Mouse (Mus musculus) brain, embryonic 18.5 days (tissue): ENCODE results near the gene Gm10447.

Experiments used
- DNase-seq: peaks from one replicate; pipeline ENCODE4 v3.0.0-alpha.2; 2012; ENCODE audit warnings: low read depth, low spot score

Gm10447 gene

GRCm38 (mm10) chr11:53456474-53457371 lies at the start of gene Gm10447, which contains the start of gene Shroom1:
Gene Gm10447, minus strand, starts transcription at chr11:53457110.
Gene Shroom1, plus strand, starts transcription at chr11:53457205.
- no peak for DNase-seq

DNA sequence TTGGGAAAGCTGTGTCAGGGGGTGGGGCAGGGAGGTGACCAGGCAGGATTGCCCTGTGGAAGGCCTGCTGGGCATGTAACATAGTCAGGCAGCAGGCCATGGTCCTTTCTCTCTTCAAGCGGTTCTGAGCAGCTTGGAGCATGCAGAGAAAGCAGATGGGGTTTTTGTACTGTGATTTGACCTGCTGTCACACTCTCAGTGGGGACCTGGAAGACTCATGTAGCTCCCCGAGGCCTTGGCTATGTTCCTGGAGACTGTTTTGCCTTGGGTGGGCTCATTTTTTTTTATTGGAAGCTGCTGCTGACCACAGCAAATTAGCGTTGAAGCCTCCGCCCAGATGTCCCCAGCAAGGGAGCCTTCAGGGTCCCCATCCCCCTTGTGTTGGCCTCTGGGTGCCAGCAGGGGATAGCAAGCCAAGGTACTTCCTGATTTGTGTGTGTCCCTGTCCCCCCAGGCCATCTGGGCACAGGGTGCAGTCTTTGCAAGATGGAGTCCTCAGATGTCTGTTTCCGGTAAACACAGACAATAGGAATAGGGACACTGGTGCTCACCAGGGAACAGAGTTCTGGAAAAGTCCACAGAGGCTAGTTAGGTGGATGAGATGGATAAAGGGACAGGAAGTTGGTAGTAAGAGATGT lies 48.2 kb upstream of the Gm10447 start:
- DNase-seq: peak; percentile 56

DNA sequence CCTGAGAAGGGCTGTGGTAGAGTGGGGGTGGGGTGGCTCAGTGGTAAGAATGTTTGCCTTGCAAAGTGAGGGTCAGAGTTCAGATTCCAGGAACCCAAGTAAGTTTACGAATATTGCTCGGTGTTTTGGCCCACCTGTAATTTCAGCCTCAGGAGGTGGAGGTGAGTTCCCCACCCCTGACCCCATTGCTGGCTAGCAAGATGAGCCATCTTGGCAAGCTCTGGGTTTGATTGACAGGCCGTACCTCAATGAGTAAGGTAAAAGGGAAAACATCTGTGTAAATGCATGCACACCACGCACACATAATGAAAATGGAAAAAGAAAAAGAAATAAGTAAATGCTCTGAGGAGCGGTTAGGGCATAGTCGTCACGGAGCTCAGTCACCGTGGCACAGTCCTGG lies 47.5 kb upstream of the Gm10447 start:
- no peak for DNase-seq

DNA sequence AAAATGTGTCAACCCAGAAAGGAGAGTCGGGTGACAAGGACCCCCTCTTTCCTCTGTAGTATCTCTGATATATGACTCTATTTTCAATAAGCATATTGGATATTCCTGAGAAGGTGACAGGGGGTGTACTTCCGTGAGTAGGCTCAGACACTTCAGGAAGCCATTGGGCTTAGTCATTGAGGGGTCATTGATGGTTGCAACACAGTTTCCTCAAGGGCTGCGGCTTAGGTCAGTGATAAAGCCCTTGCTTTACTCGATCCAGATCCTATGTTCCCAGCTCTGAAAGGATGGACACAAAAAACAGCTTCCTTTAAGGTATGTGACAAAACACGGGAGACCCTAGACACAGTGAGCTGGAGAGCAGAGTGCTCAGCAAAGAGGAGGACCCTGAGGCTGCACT lies 46.8 kb upstream of the Gm10447 start:
- no peak for DNase-seq

GRCm38 (mm10) chr11:53502039-53502765 lies 45.3 kb upstream of the Gm10447 start:
- no peak for DNase-seq

DNA sequence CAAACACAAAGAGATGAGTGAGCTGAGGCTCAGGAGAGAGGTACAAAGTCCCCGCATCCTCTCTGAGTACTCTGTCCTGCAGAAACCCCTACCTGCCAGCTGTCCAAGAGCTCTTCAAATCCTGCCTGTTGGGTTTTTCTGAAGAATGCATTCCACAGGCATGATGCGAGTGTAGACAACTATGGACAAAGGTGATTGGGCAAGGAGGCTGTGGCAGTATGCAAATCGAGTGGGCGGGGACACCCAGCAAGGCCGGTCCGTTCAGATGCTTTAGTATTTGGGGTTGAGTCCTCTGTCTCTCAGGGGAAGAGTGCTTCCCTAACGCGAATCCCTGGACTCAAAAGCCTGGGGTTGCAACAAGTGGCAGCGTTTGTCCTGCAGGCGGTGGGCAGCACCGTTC lies 43.7 kb upstream of the Gm10447 start:
- DNase-seq: no peak

GRCm38 (mm10) chr11:53496946-53497345 lies 40.0 kb upstream of the Gm10447 start:
- DNase-seq: no peak

- DNase-seq: no peak
Measured at GRCm38 (mm10) chr11:53495417-53495816, 38.5 kb upstream of the Gm10447 start.

DNA sequence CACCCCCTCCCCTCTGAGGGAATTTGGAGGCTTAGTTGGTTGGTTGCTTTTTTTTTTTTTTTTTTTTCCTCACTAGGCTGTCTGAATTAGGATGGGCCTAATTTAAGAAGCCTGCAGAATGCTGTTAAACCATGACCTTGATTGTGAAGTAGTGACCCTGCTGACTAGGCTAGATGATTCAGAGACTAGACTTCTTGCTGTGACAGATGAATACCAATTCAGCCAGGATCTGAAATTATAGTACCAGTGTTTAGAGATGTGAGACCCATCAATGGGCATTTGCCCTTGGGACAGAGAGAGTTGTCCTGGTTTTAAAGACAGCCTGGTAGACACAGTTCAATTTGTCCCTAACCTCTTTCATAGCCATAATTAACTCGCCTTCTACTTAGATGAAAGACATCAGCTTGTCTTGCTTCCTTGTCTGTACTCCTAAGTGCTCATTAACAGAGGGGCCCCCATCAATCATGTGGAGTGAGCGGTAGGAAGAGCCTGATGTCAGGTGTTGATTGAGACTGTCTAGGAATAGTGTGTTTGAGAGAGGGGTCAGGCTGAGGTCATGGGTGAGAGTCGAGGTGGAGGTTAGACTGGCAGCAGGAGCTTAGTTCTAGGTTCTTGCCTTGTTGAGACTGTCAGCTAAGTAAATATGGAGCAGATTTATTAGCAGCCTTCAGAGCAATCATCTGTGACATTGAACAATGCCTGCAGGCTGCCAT lies 36.5 kb upstream of the Gm10447 start:
- no peak for DNase-seq

GRCm38 (mm10) chr11:53491954-53492401 lies 35.1 kb upstream of the Gm10447 start:
- DNase-seq: no peak

- DNase-seq: no peak
Measured at GRCm38 (mm10) chr11:53489421-53489820, 32.5 kb upstream of the Gm10447 start.

DNA sequence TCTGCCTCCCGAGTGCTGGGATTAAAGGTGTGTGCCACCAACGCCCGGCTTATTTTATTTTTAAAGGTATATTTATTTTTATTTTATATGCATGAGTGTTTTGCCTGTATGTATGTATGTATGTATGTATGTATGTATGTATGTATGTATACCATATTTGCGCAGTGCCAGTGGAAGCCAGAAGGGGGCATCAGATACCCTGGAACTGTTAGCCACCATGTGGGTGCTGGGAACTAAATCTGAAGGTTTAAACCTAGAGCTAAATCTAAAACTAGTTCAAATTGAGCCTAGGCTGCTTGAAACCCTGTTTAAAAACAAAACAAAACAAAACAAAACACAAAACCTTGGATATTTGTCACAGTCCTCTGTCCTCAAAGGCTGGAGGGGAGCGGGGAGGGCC lies 32.1 kb upstream of the Gm10447 start:
- DNase-seq: no peak

- DNase-seq: no peak
Measured at GRCm38 (mm10) chr11:53486822-53487594, 30.1 kb upstream of the Gm10447 start.

GRCm38 (mm10) chr11:53486351-53486750 lies 29.4 kb upstream of the Gm10447 start:
- no peak for DNase-seq

GRCm38 (mm10) chr11:53485719-53486118 lies 28.8 kb upstream of the Gm10447 start:
- no peak for DNase-seq

- DNase-seq: no peak
Measured at GRCm38 (mm10) chr11:53483159-53483891, 26.4 kb upstream of the Gm10447 start.

DNA sequence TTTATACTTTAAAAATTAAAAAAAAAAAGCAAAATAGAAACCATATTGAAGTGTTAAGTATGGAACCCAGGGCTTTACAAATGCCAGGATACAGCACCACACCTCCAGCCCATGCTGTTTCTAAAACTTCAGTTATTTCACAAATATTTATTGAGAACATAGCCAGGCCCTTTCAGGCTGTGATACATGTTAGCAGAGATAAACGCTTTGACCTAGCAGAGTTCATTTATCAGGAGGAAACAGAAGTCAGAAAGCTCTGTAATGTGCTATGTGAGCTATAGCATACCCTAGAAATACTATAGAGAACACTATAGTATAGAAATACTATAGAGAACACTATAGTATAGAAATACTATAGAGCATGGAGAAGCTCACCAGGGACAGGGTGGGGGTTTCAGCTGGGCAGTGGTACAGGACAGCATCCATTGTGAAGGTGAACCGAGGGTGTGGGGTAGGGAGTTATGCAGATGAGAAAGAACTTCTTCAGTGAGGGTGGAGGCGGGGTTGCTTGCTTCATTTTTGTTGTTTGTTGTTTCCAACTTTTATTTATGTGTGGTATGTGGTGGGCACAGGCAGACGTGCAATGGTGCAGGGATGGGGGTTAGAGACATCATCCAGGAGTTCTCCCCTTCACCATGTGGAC lies 24.3 kb upstream of the Gm10447 start:
- no peak for DNase-seq

DNA sequence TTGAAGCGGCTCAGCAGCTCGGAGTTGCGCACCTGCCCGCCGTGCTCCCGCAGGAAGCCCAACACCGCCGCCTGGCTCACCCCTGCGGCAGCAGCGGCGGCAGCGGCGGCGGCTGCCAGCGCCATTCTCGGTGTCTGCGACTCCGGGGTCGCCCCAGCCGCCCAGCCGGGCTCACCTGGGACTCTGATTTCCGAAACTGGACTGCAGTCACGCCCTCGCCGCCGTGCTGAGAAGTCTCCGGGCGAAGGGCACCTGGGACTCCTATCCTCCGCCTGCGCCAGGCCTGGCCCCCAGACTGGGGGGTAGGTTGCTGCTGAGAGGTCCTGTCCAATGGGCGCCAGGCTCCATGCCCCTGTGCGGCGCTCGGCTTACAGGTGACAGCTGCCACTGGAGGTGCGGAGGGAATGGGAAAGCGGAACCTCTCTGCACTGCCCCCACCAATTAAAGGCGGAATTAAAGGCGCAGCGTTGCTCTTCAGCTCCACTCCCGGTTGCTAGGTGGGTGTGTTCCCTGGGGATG lies 22.9 kb upstream of the Gm10447 start, which contains the start of the genes Gm9945 and Sowaha:
TSS of gene Gm9945 (plus strand) at position 384 of the 519 bp plus-strand sequence.
TSS of gene Sowaha (minus strand) at position 492 of the 519 bp plus-strand sequence.
- no peak for DNase-seq

GRCm38 (mm10) chr11:53479171-53479782 lies 22.4 kb upstream of the Gm10447 start:
- no peak for DNase-seq
